Mouse (Mus musculus) 416B (cell line): Measurements from ENCODE around the gene Isoc2b.
A peak's percentile ranks its signal among the peaks of the same experiment; 100 is the strongest.
"Not testable (repeated sequence)": the region's sequence is repeated elsewhere in the genome, so short reads cannot be mapped to it uniquely, and the experiment has no call there.

Experiments
- DNase-seq: peaks from one replicate; pipeline ENCODE4 v3.0.0; 2011; ENCODE audit warnings: low read depth

The Isoc2b gene

DNA sequence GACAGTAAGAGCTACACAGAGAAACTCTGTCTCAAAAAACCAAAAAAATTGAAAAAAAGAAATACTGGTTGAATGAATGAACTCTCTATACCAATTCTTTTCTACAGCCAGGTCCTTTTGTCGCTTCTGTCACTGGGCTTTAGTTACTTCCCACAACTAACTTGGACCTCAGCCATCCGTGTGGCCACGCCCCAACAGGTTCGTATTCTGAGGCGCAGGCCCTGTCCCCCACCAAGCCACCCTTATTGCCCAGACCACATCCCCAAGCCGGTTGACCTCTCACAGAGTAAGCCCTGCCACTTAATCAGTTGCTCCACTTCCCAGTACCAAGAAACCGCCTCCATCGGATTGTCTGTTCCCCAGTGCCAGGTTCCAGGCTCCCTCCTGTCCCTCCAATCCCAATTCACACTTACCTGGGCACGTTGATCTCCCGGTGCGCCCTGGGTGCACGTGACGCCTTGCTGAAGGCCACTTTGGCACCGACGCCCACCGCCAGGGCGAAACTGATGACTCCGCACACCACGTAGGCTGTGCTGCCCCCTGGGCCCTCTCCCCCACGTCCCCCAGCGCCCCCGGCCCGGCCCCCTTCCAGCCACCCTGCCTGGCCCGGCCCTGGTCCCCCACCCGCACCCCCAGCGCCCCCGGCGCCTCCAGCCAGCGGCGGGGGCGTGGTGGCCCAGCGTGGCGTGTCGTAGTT is 34.3 kb downstream of the Isoc2b start:
- DNase-seq: no peak

DNA sequence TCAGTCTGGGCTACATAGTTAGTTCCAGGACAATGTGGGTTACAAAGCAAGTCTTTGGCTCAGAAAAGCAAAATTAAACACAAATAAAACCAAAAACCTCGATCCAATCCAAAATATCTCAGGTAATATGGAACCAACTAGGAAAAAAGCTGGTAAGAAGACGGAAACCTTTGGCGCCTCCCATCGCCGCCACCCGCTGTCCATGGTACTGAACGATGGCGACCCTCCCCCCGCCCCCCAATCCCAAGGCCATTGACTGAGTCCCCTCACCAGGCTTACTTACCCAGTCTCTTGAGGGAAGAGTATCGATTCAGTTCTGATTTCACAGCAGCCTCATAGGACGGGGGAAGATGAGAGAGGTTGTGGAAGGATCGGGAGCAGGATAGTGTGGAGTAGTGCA is 39.6 kb downstream of the Isoc2b start:
- DNase-seq: no peak

GRCm38 (mm10) chr7:4825365-4825764 is 44.7 kb downstream of the Isoc2b start:
- no peak for DNase-seq

DNA sequence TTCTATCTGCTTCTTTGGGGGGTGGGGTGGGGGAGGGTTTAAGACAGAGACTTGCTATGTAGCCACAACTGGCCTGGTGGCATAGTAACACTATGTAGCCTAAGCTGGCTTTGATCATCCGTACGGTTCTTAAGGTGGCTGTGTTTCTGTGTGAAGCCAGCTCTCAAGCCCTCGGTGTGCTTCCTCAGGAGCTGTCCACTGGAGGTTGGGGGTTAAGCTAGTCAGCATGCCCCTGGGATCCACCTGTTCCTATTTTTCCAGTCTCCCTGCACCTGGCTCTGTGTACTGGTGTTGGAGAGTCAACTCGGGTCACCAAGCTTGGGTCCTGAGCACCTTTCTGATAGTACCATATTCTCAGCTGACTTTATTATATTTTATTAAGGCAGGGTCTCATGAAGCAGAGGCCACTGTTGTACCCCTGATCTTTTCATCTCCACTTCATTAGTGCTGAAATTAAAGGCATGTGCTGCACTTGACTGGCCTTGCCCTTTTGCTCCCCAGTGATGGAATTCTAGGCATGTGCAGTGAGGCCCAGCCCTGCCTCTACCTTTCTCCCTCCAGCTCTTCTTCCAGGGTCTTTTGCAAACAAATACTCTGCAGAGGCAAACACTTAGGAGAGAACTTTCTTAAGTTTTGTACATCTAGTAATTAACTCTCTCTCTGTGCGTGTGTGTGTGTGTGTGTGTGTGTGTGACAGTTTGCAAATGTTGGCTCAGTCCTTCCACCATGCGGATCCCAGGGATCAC is 47.7 kb downstream of the Isoc2b start:
- no peak for DNase-seq

DNA sequence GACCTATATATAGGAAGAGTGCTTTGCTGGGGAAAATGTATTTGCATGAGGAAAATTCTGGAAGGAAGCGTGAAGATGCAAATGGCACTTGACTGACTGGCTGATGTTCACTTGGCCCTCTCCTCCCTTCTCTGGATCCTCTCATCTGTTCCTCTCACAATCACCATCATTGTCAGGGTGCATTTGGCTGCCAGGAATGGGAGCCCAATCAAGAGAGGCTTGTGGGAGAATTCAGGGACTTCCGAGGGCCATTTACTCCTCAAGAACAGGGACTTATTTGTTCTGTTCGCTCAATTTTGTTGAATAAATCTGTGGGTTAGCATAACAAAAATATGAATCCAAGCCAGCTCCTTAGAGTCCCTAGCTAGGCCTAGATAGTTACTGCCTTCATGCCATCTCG is 48.4 kb downstream of the Isoc2b start:
- DNase-seq: no peak

GRCm38 (mm10) chr7:4820925-4821324 is 49.1 kb downstream of the Isoc2b start:
- DNase-seq: not testable (repeated sequence)

DNA sequence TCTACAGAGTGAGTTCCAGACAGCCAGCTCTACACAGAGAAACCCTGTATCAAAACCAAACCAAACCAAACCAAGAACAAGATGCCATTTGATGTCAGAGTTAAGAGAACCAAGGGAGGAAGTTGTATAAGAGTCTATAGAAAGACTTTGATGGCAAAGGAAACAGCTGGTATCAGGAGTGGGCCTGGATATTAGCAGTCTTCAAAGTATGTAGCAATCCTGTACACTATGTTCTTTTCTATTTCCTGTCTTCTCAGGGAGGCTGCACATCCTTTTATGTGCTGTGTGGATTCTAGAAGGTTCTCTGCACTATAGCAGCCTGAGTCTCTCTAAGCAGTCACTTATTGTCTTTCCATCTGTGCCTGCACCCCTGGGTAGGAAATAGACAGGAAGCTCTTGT is 53.5 kb downstream of the Isoc2b start:
- peak; percentile 33 for DNase-seq

DNA sequence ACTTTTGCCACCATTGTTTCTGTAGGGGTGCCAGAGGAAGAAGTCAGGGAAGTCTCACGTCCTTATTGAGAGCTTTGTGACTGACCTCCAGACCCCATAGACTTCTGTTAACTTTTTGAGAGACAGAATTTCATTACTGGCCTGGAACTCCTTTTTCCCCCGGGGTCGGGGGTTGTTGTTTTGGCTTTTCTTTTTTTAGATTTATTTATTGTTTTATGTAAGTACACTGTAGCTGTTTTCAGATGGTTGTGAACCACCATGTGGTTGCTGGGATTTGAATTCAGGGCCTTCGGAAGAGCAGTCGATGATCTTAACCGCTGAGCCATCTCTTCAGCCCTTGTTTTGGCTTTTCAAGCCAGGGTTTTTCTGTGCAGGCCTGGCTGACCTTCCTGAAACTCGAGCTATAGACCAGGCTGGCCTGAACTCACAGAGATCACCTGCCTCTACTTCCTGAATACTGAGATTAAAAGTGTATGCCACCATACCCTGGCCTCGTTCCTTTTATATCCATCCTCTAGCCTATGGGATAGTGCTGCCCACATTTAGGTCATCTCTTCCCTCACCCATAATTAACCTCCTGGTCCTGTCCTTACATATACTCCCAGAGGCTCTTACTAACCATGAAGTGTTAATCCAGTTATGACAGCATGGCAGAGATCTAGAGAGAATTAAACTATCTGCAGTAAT is 56.8 kb downstream of the Isoc2b start:
- DNase-seq: peak; percentile 58

GRCm38 (mm10) chr7:4812303-4813104 is 57.6 kb downstream of the Isoc2b start, which contains the start of gene Ube2s:
Ube2s (minus strand) TSS chr7:4812590.
- peak; percentile 100 for DNase-seq

GRCm38 (mm10) chr7:4811842-4812302 is 58.2 kb downstream of the Isoc2b start:
- DNase-seq: peak; percentile 35

- DNase-seq: not testable (repeated sequence)
Measured at GRCm38 (mm10) chr7:4811131-4811530, 58.9 kb downstream of the Isoc2b start.

DNA sequence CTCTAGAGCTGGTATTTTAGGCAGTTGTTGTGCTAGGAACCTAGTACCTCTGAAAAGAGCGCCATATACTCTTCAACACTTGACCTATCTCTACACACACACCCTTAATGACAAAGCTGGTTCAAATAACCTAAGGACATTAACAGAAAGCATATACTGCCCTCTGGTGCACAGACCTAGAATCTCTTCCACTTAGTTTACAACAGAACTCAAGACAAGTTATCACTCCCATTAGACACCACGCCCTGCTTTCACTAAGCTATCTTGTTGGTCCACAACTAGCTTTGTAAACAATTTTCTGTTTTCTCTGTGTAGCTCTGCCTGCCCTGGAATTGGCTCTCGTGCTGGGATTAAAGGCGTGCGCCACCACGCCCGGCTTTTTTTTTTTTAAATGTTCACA is 63.3 kb downstream of the Isoc2b start:
- DNase-seq: peak; percentile 80

DNA sequence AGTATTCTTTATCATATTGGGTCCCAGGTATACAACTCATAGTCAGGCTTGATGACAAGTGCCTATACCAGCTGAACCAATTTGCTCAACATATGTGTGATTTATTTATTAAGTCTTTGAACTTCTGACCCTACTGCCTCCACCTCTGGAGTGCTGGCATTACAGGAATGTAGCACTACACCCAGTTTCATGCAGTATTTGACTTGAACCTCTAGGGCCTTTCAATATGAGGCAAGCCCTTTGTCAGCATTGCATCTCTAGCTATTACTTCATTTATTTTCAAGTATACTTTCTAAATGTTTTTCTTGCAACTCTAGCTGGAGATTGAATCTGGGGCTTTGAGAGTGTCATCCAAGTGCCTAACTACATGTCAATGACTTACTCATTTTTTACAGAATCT is 67.8 kb downstream of the Isoc2b start:
- no peak for DNase-seq

DNA sequence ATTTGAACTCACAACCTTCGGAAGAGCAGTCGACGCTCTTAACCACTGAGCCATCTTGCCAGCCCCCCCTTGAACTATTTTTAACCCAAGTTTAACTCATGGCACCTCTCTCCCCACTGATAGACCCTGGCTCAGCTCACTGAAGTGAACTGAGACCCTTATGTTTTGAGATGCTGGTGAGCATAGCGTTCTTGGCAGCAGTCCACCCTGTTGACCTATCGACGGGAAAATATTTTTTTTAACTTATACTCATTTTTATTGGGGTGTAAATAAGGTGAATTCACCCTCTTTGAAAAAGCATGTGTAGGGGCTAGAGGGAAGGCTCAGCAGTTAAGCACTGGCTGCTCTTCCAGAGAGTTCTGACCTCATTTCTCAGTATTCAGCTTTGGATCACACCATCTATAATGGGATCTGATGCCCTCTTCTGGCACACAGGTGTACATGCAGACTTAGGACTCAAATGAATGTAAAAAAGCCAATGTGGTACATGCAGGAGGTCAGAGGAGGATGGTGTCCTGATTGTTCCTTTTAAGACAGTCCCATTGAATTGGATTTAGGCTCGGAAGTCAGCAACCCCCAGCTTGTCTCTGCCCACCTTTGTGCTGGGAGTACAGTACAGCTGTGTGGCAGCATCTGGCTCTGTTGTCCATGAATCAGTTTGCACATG is 74.2 kb downstream of the Isoc2b start:
- DNase-seq: peak; percentile 77
